Mouse (Mus musculus): ENCODE data around the gene Nedd1. TPM values are rescaled to one million over a fixed set of nuclear protein-coding genes. Genes with fewer than 3 reads are reported as not detected.

The Nedd1 gene
- polyA plus RNA-seq, 1 experiment from 2014 or later = 21.5 TPM

GRCm38 (mm10) chr10:92653266-92653665 is 69.0 kb downstream of the Nedd1 start:
- Histone ChIP-seq H3K27me3 (ENCODE audit: control insufficient read depth, insufficient read depth, low read depth, low read length) (no peaks in the 10 kb centered on the region), H3K4me1 (ENCODE audit: control insufficient read depth, low read depth, low read length) (no peaks in the 10 kb centered on the region), H3K4me2 (ENCODE audit: low read depth, low read length) (no peak overlapping the region), H3K9me3 (replicated peaks; ENCODE audit: control insufficient read depth, low read length) (no peaks in the 10 kb centered on the region), H3K4me3 (ENCODE audit: low read depth, low read length) (no peak overlapping the region), H3K27ac (ENCODE audit: low read length) (no peak overlapping the region), H3K36me3 (ENCODE audit: control insufficient read depth, insufficient read depth) (no peaks in the 10 kb centered on the region), H3K9ac (ENCODE audit: low read depth, low read length) (no peak overlapping the region)
- 68% methylated on average over 4 of the region's 4 CpGs for WGBS (ENCODE audit: insufficient replicate concordance)
- no peak for ATAC-seq (ENCODE audit: low read depth)

GRCm38 (mm10) chr10:92652399-92652920 is 69.8 kb downstream of the Nedd1 start:
- Histone ChIP-seq H3K27me3 (ENCODE audit: control insufficient read depth, insufficient read depth, low read depth, low read length) (no peaks in the 10 kb centered on the region), H3K9me3 (replicated peaks; ENCODE audit: control insufficient read depth, low read length) (no peaks in the 10 kb centered on the region), H3K9ac (ENCODE audit: low read depth, low read length) (no peak overlapping the region), H3K4me1 (ENCODE audit: control insufficient read depth, low read depth, low read length) (no peaks in the 10 kb centered on the region), H3K4me3 (ENCODE audit: low read depth, low read length) (no peak overlapping the region), H3K36me3 (ENCODE audit: control insufficient read depth, insufficient read depth) (no peaks in the 10 kb centered on the region), H3K27ac (ENCODE audit: low read length) (no peak overlapping the region), H3K4me2 (ENCODE audit: low read depth, low read length) (no peak overlapping the region)
- no peak for ATAC-seq (ENCODE audit: low read depth)
- whole genome bisulfite sequencing (ENCODE audit: insufficient replicate concordance) = 26% methylated on average over 3 of the region's 3 CpGs

GRCm38 (mm10) chr10:92651266-92651665 is 71.0 kb downstream of the Nedd1 start:
- Histone ChIP-seq H3K9ac (ENCODE audit: low read depth, low read length) (no peak overlapping the region), H3K36me3 (ENCODE audit: control insufficient read depth, insufficient read depth) (no peaks in the 10 kb centered on the region), H3K27ac (ENCODE audit: low read length) (no peak overlapping the region), H3K27me3 (ENCODE audit: control insufficient read depth, insufficient read depth, low read depth, low read length) (no peaks in the 10 kb centered on the region), H3K4me1 (ENCODE audit: control insufficient read depth, low read depth, low read length) (no peaks in the 10 kb centered on the region), H3K4me2 (ENCODE audit: low read depth, low read length) (no peak overlapping the region), H3K9me3 (replicated peaks; ENCODE audit: control insufficient read depth, low read length) (no peaks in the 10 kb centered on the region), H3K4me3 (ENCODE audit: low read depth, low read length) (no peak overlapping the region)
- 72% methylated on average over 3 of the region's 3 CpGs for WGBS (ENCODE audit: insufficient replicate concordance)
- no peak for ATAC-seq (ENCODE audit: low read depth)

GRCm38 (mm10) chr10:92649096-92649495 is 73.1 kb downstream of the Nedd1 start:
- H3K4me1 ChIP-seq (ENCODE audit: control insufficient read depth, low read depth, low read length) = no peaks in the 10 kb centered on the region
- no peaks in the 10 kb centered on the region for H3K36me3 ChIP-seq (ENCODE audit: control insufficient read depth, insufficient read depth)
- no peak overlapping the region for H3K27ac ChIP-seq (ENCODE audit: low read length)
- H3K27me3 ChIP-seq (ENCODE audit: control insufficient read depth, insufficient read depth, low read depth, low read length) = no peaks in the 10 kb centered on the region
- no peaks in the 10 kb centered on the region for H3K9me3 ChIP-seq (replicated peaks; ENCODE audit: control insufficient read depth, low read length)
- WGBS (ENCODE audit: insufficient replicate concordance) = 44% methylated on average over 8 of the region's 8 CpGs
- ATAC-seq (ENCODE audit: low read depth) = no peak
- no peak overlapping the region for H3K4me2 ChIP-seq (ENCODE audit: low read depth, low read length)
- H3K4me3 ChIP-seq (ENCODE audit: low read depth, low read length) = no peak overlapping the region
- H3K9ac ChIP-seq (ENCODE audit: low read depth, low read length) = no peak overlapping the region

- no peaks in the 10 kb centered on the region for H3K36me3 ChIP-seq (ENCODE audit: control insufficient read depth, insufficient read depth)
- no peak for ATAC-seq (ENCODE audit: low read depth)
- H3K4me2 ChIP-seq (ENCODE audit: low read depth, low read length) = no peak overlapping the region
- H3K4me3 ChIP-seq (ENCODE audit: low read depth, low read length) = no peak overlapping the region
- H3K27ac ChIP-seq (ENCODE audit: low read length) = no peak overlapping the region
- WGBS (ENCODE audit: insufficient replicate concordance) = 43% methylated on average over 2 of the region's 2 CpGs
- H3K9me3 ChIP-seq (replicated peaks; ENCODE audit: control insufficient read depth, low read length) = no peaks in the 10 kb centered on the region
- no peak overlapping the region for H3K9ac ChIP-seq (ENCODE audit: low read depth, low read length)
- H3K27me3 ChIP-seq (ENCODE audit: control insufficient read depth, insufficient read depth, low read depth, low read length) = no peaks in the 10 kb centered on the region
- H3K4me1 ChIP-seq (ENCODE audit: control insufficient read depth, low read depth, low read length) = no peaks in the 10 kb centered on the region
These were observed 74.5 kb downstream of the Nedd1 start for GRCm38 (mm10) chr10:92647691-92648090.

- no peak overlapping the region for H3K4me3 ChIP-seq (ENCODE audit: low read depth, low read length)
- H3K9ac ChIP-seq (ENCODE audit: low read depth, low read length) = no peak overlapping the region
- H3K27ac ChIP-seq (ENCODE audit: low read length) = no peak overlapping the region
- no peaks in the 10 kb centered on the region for H3K9me3 ChIP-seq (replicated peaks; ENCODE audit: control insufficient read depth, low read length)
- H3K4me1 ChIP-seq (ENCODE audit: control insufficient read depth, low read depth, low read length) = no peaks in the 10 kb centered on the region
- no peaks in the 10 kb centered on the region for H3K36me3 ChIP-seq (ENCODE audit: control insufficient read depth, insufficient read depth)
- H3K27me3 ChIP-seq (ENCODE audit: control insufficient read depth, insufficient read depth, low read depth, low read length) = no peaks in the 10 kb centered on the region
- ATAC-seq (ENCODE audit: low read depth) = no peak
- no peak overlapping the region for H3K4me2 ChIP-seq (ENCODE audit: low read depth, low read length)
- WGBS (ENCODE audit: insufficient replicate concordance) = 74% methylated on average over 8 of the region's 8 CpGs
These were observed 78.2 kb downstream of the Nedd1 start for GRCm38 (mm10) chr10:92643995-92644394.

GRCm38 (mm10) chr10:92641032-92641431 is 81.2 kb downstream of the Nedd1 start:
- no peaks in the 10 kb centered on the region for H3K36me3 ChIP-seq (ENCODE audit: control insufficient read depth, insufficient read depth)
- H3K4me3 ChIP-seq (ENCODE audit: low read depth, low read length) = no peak overlapping the region
- no peak for ATAC-seq (ENCODE audit: low read depth)
- H3K4me2 ChIP-seq (ENCODE audit: low read depth, low read length) = no peak overlapping the region
- H3K27ac ChIP-seq (ENCODE audit: low read length) = no peak overlapping the region
- H3K27me3 ChIP-seq (ENCODE audit: control insufficient read depth, insufficient read depth, low read depth, low read length) = no peaks in the 10 kb centered on the region
- H3K9ac ChIP-seq (ENCODE audit: low read depth, low read length) = no peak overlapping the region
- no peaks in the 10 kb centered on the region for H3K9me3 ChIP-seq (replicated peaks; ENCODE audit: control insufficient read depth, low read length)
- H3K4me1 ChIP-seq (ENCODE audit: control insufficient read depth, low read depth, low read length) = no peaks in the 10 kb centered on the region

All from liver, embryonic 16.5 days (tissue).